Mouse (Mus musculus): ENCODE data around the gene Atg101. TPM values are rescaled to one million over a fixed set of nuclear protein-coding genes. Genes with fewer than 3 reads are reported as not detected.

Atg101 gene
- total RNA-seq, 2 experiments from 2014 or later: 48.8 to 49.5 TPM

DNA sequence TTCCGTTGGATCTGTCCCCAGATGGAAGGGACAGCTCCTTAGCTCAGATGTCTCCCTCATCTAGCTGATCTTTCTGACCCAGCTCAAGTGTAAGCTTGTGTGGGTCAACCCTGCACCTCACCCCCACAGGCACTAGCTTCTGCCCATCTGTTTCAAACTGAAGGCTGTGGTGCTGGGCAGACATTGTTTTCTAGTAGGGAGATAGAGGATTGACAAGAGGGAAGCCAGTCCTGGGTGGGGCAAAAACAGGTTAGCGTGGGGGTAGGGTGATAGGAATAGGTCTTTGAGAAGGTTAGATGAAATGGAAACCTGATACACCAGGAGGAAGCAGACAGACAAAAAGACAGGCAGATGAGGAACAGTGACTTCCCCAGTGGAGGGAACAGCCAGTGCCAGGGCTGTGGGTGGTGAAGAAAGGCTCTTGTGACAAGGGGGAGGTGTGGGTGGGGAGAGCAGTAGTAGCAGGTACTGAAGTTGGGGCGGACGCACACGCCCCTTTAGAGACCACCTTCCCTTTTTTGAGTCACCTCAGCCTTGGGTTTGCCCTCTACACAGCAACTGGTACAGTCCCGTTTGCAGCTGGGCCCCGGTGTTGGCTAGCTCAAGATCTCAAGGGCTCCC, 28.1 kb upstream of the Atg101 start:
- DNase-seq: no peak

DNA sequence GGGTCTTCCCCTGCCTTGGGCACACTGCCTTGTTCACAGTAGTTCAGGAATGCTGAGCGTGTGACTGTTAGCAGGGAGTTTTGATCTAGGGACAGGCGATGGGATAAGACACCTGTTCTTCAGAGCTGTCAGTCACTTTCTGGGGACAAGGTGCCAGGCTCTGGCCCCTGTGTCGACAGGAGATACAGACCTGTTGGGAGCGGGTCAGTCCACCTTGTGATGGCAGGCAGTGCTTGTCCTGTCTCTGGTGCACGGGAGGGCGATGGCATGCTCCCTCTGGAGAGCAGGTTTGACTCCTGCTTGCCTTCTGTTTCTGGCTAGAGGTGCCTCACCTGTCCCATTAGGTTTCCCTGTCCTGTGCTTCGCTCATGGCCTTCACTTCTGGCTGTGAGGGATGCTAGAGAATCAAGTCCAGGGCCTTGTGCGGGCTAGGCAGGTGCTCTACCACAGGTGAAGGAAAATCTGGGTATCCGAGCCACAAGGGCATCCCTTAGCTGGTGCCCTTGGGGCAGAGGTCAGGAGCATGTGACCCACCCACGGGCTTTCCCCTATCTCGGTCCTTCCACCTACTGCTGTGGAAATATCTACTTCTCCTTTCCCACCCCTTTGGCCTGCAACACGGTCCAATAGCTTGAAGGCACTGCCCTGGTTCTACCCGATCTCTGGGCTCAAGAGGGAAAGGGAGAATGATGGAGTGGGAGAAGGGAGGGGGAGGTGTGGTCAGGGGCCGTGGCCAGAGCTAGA, 27.4 kb upstream of the Atg101 start:
- DNase-seq: no peak

DNA sequence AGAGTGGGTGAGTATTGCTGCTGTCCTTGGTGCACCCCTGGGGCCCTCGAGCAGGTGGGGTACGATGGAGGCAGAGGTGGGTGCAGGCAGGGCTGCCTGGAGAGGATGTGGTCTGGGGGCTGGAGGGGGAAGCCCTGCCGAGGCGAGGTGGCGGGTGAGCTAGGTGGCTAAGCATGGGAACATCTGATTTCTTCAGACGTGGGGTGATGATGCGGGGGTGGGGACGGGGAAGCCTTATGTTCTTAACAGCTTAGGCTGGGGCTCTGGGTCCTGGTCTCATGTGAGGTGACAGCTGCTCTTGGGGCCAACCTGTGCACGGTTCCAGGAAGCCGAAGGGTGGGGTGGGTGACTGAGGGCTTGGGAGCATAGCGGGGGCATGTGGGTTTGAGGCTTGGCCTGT, 25.7 kb upstream of the Atg101 start:
- no peak for DNase-seq

DNA sequence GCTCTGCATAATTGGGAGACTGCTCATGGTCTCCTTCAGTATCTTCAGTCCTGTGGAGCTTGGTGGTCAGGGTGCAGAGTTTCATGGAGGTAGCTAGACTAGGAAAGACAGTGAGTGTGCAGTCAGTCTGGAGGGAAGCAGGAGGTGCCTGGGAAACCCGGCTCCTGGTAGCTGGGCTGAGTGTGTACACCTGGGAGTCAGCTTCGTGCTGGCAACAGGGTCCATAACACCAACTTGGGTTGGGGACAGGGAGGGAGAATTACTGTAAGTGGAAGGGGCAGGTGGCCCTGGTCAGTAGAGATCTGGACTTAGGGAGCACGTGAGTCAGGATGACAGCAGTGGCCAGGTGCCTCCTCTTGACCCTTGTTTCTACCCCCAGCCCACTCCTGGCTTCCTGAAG, 24.1 kb upstream of the Atg101 start:
- no peak for DNase-seq

DNA sequence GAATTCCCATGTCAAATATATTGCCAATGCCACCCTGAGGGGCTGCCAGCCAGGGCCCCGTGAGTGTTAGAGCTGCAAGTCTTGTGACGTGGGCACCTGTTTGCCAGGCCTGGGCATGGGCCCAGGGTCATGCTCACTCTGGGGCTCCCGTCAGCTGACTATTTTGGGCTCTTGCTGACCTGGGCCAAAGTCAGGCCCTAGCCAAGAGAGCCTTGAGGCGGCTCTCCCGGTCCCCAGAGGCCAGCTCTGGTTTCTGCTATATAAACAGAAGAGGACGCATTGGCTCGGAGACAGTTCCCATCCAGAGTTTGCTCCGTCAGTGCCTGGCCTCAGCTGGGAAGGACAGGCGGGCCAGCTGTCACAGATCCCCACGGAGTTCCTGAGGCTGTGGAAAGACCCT, 23.7 kb upstream of the Atg101 start:
- DNase-seq: no peak

DNA sequence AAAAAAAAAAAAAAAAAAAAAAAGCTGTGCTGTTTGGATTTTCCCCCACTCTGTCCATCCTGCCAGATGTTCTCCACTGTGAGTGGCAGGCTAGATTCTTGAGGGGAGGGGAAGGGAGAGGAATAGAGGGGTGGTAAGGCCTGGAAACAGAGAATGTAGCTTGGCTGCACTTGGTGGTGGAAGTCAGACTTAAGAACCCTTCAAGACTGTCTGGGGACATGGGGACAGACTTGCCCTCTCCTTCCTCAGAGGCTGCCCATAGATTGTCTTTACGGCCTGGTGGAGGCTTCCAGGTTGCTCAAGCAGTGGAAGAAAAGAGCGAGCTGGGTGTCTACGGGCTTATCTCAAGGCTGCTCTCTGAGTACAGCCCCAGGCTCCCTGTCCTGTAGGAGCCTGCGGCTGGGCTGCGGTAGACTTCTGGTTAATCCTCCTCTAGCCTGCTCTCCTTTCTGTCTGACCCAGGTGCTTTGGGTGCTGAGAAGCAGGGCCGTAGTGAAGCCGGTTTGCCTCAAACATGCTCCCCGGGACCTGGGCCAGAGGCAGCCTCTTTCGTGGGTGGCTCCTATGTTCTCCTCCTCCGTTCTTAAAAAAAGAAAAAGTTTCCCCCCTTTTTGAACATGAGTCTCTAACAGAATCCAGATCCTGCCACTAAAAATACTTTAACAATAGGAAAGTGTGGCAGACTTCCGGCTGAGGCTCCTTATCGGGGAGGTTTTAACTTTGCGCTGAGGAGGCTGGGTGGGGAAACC, 23.0 kb upstream of the Atg101 start:
- no peak for DNase-seq

DNA sequence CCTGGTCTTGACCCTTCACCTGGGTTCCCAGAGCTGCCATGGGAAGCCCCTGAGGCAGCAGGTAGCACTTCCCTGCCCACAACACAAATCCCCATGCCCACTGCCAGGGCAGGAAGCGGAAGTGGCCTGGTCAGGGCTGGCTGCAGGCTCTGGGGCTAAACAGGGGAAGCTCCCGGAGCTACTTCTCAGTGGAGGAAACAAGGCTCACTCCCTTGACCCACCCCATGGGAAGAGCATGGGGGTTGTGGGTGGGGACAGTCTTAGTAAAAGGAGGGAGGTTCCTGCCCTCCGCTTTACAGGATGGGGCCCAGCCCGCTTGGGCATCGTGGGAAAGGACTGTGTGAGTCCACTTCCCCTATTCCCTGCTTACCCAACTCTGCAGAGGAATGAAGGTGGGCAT, 21.6 kb upstream of the Atg101 start:
- DNase-seq: no peak

DNA sequence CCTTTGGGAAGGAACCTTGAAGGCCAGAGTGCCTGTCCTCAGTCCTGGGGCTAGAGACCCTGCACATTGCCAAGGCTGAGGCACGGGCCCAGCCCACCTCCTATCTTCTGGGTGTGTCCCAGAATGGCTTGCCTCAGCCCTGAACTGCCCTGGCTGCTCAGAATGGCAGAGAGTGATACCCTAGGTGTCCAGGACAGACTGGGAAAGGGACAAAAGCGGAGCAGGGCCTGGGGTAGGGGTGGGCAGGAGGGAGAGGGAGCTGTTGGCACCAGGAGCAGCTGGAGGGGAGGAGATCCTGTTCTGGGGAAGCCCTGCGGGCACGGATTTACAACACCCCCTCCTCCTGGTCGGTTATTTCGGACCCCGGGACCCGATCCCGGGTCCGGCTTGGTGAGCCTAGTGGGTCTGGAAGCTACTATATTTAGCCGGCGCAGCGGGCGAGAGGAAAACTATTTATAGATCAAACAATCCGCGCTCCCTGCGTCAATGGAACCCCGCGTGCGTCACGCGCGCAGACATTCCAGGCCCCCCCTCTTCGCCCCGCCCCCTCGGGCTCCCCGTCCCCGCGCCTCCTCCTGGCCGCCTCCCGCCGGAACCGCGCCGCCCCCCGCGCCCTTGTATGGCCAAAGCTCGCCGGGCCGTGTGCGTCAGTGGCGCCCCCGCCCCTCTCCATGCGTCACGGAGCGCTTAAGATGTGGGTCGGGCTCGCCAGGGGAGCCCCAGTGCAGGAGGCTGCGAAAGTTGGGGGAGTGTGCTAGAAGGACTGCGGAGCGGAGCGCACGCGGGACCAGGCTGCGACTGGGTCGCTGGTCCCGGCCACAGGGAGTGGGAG, 17.7 kb upstream of the Atg101 start:
- peak; percentile 84 to 90 for DNase-seq

DNA sequence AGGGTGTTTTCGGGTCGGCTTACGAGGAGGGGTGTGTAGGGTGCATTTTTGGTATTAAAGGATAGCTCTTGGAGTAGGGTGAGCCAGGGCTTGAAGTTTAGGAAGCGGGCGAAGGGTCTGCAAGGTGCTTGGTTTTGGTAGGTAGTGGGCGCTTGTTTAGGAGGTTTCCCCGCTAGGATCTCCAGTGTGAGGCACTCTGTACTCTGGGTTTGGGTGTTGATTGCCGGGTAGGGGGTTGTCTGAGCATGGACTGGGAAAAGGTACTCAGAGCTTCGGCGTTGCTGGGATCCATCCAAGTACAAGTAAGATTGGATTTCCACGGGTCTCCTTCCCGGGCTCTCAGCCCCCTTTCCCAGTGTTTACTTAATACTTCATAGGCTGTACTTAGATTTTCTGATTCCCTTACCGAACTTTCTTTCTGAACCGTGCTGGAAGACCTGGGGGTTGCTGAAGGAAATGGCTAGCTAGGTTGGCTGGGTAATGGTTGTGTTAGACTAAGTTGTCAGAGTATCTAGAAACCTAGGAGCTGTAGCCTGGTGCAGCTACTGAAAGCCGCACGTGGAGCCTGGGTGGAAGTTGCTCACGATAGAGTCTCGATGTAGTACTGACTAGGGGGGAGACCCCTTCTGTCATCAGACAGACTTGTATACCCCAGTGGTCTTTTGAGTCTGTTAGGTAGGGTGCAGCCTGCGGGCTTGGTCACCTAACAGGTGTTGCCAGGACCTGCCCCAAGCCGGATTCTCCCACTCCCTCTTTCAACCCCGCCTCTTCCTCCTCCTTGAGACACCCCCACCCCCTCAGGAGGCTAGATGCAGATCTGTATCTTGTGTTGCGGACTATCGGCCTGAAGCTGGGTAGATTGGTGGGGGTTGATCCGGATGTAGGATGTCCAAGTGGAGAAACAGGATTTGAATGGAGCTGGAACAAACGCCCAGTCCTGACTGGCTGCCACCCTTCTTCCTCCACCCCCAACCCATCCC, 16.7 kb upstream of the Atg101 start:
- DNase-seq: no peak

DNA sequence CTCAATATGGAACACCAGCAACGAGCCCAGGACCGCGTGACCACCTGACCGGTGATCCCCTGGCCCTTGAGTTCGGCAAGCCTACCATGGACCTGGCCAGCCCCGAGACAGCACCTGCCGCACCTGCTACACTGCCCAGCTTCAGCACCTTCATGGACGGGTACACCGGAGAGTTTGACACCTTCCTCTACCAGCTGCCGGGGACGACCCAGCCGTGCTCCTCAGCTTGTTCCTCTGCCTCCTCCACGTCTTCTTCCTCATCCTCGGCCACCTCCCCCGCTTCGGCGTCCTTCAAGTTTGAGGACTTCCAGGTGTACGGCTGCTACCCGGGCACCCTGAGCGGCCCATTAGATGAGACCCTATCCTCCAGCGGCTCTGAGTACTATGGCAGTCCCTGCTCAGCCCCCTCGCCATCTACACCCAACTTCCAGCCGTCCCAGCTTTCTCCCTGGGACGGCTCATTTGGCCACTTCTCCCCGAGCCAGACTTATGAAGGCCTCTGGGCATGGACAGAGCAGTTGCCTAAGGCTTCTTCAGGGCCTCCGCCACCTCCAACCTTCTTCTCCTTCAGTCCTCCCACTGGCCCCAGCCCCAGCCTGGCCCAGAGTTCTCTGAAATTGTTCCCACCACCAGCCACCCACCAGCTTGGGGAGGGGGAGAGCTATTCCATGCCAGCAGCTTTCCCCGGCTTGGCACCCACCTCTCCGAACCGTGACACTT, 13.8 kb upstream of the Atg101 start:
- no peak for DNase-seq

DNA sequence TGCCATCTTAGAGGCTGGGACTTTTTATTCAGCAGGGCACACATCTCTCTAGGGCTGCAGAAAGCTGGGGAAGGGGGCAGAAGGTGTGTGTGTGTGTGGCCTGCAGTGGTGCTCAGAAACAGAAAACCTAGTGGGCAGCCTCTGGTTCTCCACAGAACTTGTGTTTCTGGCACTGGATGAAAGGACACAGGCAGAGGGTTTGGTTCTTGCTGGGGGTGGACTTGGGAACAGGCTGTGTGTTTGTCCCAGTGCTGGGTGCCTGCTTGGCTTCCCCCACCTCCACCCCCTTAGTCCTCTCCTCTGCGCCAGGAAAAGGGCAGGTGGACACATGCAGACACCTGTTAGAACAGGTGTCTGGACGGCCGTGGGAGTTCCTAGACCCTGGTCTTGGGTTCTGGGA, 13.0 kb upstream of the Atg101 start:
- DNase-seq: no peak

DNA sequence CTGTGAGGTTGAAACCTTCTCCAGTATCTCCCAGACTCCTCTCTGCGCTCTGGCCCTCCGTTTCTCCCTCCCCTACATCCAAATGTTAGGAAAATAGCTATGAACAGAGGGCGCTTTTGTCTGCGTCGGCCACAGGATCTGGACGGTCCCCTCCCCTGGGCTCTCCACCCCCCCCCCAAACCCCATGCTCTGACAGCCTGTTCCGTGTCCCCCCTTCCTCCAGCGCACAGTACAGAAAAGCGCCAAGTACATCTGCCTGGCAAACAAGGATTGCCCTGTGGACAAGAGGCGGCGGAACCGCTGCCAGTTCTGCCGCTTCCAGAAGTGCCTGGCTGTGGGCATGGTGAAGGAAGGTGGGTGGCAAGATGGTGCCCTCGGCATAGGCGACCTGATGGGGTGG, 12.6 kb upstream of the Atg101 start:
- DNase-seq: no peak

DNA sequence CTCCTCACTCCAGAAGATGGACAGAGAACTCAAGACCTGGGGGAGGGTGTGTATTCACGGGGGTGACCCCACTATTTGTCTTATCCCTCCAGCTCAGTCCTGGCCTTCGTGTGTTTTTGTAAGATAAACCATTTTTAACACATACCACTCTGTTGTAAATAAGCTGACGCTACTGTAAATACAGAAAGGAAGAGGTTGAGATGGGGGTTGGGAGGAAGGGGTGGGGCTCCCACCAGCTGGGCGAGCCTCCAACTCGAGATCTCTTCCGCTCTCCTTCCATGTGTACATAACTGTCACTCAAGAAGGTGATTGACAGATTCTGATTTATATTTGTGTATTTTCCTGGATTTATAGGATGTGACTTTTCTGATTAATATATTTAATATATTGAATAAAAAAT, 9.7 kb upstream of the Atg101 start:
- DNase-seq: no peak

DNA sequence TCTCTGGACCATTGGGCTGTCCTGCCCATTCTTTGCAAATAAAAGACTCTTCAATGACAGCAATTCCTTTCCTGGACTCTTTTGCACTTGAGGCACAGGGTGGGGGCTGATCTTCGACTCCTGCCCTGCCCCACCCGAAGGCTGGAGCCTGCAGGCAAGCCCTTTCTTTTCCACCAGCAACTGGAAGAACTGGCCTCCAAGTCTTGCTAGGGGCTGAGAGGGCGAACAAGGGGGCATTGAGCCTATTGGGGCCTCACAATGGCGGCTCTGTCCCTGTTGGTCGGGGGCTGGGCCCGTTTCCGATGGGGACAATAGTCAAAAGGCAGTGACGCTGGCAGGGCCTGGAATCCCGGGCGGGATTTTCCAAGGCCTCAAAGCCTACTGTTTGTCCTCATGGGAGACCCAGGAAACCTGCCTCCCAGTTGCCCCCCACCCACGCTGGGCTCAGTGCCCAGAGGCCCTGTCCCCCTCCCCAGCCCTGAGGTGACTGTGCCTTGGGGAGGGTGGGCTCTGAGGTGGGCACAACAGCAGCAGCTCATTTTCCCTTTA, 6.6 kb upstream of the Atg101 start:
- peak; percentile 54 to 70 for DNase-seq

DNA sequence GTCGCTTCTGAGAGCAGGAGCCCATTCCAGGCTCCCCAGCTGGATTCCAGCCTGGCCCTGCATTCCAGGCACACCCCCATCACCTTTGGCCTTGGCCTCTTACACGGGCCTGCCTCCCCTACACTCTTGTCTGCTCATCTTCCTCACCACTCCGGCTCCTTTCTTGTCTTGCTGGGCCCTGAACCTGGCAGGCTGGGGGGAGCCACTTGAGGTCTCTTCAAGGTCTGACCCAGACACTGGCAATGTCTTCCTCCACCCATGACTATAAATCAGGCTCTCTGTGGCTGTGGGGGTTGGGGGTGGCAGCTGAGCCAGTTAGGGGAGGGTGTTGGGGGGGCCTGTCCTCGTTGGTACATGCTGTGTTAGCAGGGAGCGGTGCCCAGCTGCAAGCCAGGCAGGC, 5.5 kb upstream of the Atg101 start:
- DNase-seq: no peak

DNA sequence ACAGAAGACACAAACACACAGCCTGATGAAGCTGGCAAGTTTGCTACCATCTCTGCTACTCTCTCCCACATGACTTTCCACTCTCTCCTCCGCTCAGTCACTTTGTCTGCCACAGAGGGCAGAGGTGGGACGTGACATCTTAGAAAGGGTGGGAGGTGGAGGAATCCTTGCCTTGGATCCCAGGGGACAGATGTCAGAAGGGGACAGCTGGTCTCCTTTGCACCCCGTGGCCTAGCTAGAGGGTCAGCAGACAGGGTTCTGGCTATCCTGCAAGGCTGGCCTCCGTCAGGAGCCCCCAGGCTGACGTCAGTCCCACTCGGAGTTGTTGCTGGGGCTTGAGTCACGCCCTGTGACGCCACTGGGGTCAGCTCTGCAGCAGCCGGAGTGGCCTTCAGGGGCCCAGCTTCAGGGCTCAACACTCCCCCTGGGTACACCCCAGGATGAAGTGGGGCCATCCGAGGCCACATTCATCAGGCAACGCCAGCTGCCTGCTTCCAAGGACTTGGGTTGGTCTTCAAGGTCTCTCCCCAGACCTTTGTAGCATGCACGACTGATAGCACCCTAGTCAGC, 4.6 kb upstream of the Atg101 start:
- no peak for DNase-seq

DNA sequence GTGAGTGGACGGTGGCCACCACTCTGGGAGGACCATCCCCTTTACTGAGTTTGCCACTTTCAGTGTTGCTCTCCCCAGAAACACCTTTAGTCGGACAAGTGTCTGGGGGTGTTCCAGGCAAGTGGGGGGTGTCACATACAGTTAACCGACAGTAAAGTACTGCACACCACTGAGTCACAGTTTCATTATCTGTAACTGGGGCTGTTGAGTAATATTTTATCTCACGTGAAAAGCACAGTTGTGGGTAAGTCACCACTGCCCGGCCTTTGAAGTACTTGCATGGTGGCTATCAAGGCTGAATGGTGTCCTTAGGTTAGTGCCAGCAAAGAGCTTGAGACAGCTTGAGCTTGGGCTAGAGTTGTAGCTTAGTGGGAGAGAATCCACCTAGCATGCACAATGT, 1.6 kb upstream of the Atg101 start:
- DNase-seq: no peak

DNA sequence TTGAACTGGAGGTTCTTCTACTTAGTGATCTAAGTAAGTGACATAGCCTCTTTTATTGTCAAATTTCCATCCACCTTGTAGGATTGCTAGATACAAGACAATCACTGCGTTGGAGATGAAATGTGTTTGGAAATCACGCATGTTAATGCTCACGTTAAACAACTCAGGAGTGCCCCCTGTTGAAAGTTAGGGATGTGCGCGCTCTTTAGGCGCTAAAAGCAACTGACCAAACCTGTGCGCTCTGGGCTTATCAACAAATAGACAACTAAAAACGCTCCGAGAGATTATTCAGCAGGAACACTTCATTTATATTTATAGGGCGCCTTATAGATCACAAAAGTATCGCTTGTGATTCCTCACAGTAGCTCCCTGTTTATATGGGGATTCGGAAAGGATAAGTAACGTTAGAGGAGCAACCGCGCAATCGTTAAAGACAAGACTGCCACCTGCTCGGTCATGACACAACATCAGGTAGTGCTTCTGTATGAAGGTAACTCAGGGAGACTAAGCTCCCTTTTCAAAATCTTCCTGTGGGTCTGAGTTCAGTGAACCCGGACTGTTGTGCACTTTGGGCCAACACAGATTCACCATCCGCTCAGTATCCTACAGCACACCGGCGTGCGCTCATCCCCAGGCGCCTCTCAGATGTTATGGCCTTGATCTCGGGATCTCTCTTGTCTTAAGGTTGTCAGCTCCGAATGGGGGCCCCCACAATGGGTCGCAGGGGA, 725 bp upstream of the Atg101 start:
- DNase-seq: peak in 1 of 2 experiments; percentile 51

DNA sequence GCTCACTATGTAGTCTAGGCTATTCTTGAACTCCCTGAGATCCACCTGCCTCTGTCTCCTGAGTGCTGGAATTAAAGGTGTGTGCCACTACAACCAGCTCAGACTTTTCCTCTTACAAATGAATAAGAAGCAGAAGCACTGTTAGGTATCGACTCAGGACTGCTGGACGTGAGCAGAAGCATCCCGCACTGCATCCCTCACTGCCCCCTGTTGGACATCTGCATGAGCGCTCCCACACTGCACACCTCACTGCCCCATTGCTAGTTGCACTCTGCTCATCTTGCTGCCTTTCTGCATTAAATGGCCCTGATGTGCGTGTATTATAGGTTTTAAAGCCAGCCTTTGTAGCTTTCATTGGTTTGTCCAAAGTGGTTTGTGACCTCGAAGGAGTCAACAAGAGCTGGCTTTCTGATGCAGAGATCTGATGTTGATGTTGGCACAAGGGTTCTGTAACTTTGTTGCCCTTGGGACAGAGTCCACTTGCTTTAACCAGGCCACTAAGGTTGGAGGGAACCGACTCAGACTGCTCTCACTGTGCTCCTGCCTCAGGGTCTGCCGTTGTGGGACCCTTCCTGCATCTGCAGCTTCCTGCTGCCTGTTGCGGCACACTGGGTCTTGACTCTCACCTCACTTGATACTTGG, 2.2 kb downstream of the Atg101 start:
- DNase-seq: no peak

Data from layer of hippocampus, postnatal 36 days (tissue).